Mouse (Mus musculus): Measurements from ENCODE around the gene Heatr9.
A peak's percentile ranks its signal among the peaks of the same experiment; 100 is the strongest.

- TF ChIP-seq CTCF (IDR thresholded peaks at IDR 0.05; ENCODE audit: control insufficient read depth, insufficient read depth, insufficient replicate concordance, low read depth, low read length): 0 out of 2 replicates have a peak, but pooled peaks have one; percentile 5
- no peak for TF ChIP-seq POLR2A (IDR thresholded peaks at IDR 0.05; ENCODE audit: control insufficient read depth, low read depth, low read length)
Measured at GRCm38 (mm10) chr11:83556085-83556781, 34.3 kb upstream of the Heatr9 start.
